14 mouse cellular contexts compared by ENCODE assay signal in genomic region chr3:88208226-88208720, GRCm38 (mm10). TPM values are rescaled to one million over a fixed set of nuclear protein-coding genes. Genes with fewer than 3 reads are reported as not detected.
DNase-seq lines count a peak whose midpoint lies in the region; ATAC-seq and TF ChIP-seq lines count a peak whose summit lies in the region.
"Had no signal": no experiment of that assay in that cellular context is flagged by ENCODE, and none has a peak within 500 bp of the region (broad histone marks: within the 10 kb centered on the region; RNA-seq: fewer than 3 reads in every experiment).

No protein-coding gene starts in this region.

- no peak for TF ChIP-seq CTCF in cortical plate, adult 2 months (IDR thresholded peaks at IDR 0.05; ENCODE audit: extremely low read depth, insufficient read depth, low read length)
- no peak for TF ChIP-seq CTCF in midbrain, postnatal 0 days (IDR thresholded peaks at IDR 0.05)

- peak overlapping the region; percentile 64 for H3K4me2 ChIP-seq in hindbrain, embryonic 12.5 days (replicated peaks)
- H3K4me2 ChIP-seq in midbrain, postnatal 0 days (ENCODE audit: low read depth, low read length, poor library complexity, severe bottlenecking) = peak overlapping the region; percentile 68
- H3K4me2 ChIP-seq: kidney, embryonic 15.5 days; liver, embryonic 12.5 days had no signal

- H3K9ac ChIP-seq in hindbrain, embryonic 12.5 days = peak overlapping the region; percentile 89
- peak overlapping the region; percentile 68 for H3K9ac ChIP-seq in midbrain, postnatal 0 days (replicated peaks; ENCODE audit: low read length, poor library complexity, severe bottlenecking)
- H3K9ac ChIP-seq: kidney, embryonic 15.5 days; liver, embryonic 12.5 days had no signal

- peak overlapping the region; percentile 90 for H3K4me3 ChIP-seq in cortical plate, adult 2 months (ENCODE audit: insufficient read depth, low read length)
- peak overlapping the region; percentile 58 for H3K4me3 ChIP-seq in hindbrain, embryonic 12.5 days
- H3K4me3 ChIP-seq in midbrain, postnatal 0 days (ENCODE audit: low read depth, low read length) = peak overlapping the region; percentile 54
- H3K4me3 ChIP-seq: kidney, embryonic 15.5 days; liver, embryonic 12.5 days had no signal

- no peak for ATAC-seq in frontal cortex, adult (ENCODE audit: low TSS enrichment)
- ATAC-seq in hindbrain, embryonic 12.5 days (ENCODE audit: low FRiP score) = no peak
- ATAC-seq in midbrain, postnatal 0 days (ENCODE audit: low FRiP score) = no peak
- ATAC-seq: liver, embryonic 12.5 days had no signal

- peaks cover 95% of the 10 kb centered on the region for H3K27me3 ChIP-seq in hindbrain, embryonic 12.5 days
- H3K27me3 ChIP-seq in midbrain, postnatal 0 days (ENCODE audit: insufficient read depth, low read length) = 0 out of 2 replicates have a peak, but pooled peaks cover 13% of the 10 kb centered on the region

- peak; percentile 11 to 17 for DNase-seq in frontal cortex, postnatal 36 days (ENCODE audit: low spot score in 2 of 2)
- DNase-seq in midbrain, postnatal 0 days (ENCODE audit: low spot score) = peak; percentile 28
- no peak for DNase-seq in thymus, adult 18-20 months
- no peak for DNase-seq in heart, postnatal 25 days (ENCODE audit: low spot score)
- DNase-seq in heart, adult 9 months (ENCODE audit: low spot score in 2 of 2) = no peak
- DNase-seq: adrenal gland, adult 2 months; gastrocnemius, postnatal 25 days; heart, postnatal 4 days had no signal

- 0 out of 2 replicates have a peak, but pooled peaks cover 2% of the 10 kb centered on the region for H3K36me3 ChIP-seq in hindbrain, embryonic 12.5 days
- H3K36me3 ChIP-seq in midbrain, postnatal 0 days (ENCODE audit: insufficient read depth, low read length) = no peaks in the 10 kb centered on the region
- H3K36me3 ChIP-seq: kidney, embryonic 15.5 days; liver, embryonic 12.5 days had no signal

- H3K9me3 ChIP-seq in hindbrain, embryonic 12.5 days (replicated peaks) = no peaks in the 10 kb centered on the region
- no peaks in the 10 kb centered on the region for H3K9me3 ChIP-seq in midbrain, postnatal 0 days (ENCODE audit: low read length)
- H3K9me3 ChIP-seq: kidney, embryonic 15.5 days; liver, embryonic 12.5 days had no signal

- TF ChIP-seq POLR2A in cortical plate, adult 2 months (IDR thresholded peaks at IDR 0.05; ENCODE audit: extremely low read depth, insufficient read depth, low read length) = no peak

- H3K27ac ChIP-seq in cortical plate, adult 2 months (ENCODE audit: insufficient read depth, low read length) = peak overlapping the region; percentile 49; the same call in 1 of the 2 replicates
- H3K27ac ChIP-seq in hindbrain, embryonic 12.5 days = peak overlapping the region; percentile 97
- H3K27ac ChIP-seq in midbrain, postnatal 0 days (ENCODE audit: low read depth, low read length) = peak overlapping the region; percentile 93
- H3K27ac ChIP-seq: kidney, embryonic 15.5 days; liver, embryonic 12.5 days had no signal

- intact Hi-C loops in heart, postnatal 25 days (cut with DNase I) = no loop called here

- H3K4me1 ChIP-seq in cortical plate, adult 2 months (ENCODE audit: control insufficient read depth, insufficient read depth, low read length) = peaks cover 9% of the 10 kb centered on the region
- peaks cover 47% of the 10 kb centered on the region for H3K4me1 ChIP-seq in hindbrain, embryonic 12.5 days
- H3K4me1 ChIP-seq in midbrain, postnatal 0 days (ENCODE audit: insufficient read depth, low read length) = peaks cover 3% of the 10 kb centered on the region; the same call in 1 of the 2 replicates

- WGBS in hindbrain, embryonic 12.5 days = 2% methylated on average over 3 of the region's 3 CpGs
- WGBS in midbrain, postnatal 0 days = 13% methylated on average over 3 of the region's 3 CpGs

RNA-seq across cellular contexts. Expression of gene Rhbg, which starts 46.2 kb away (rescaled TPM):
- not detected in 2 replicates for polyA plus RNA-seq in cortical plate, adult 2 months (2012; rRNA removed)
- polyA plus RNA-seq in hindbrain, embryonic 12.5 days (2016; fragmentation: Nextera tagmentation; extraction: Ambion mirVana) = 0.23 and 0.25 TPM in 2 replicates
- 0.94 and 1.0 TPM in 2 replicates for total RNA-seq in midbrain, postnatal 0 days (2014; rRNA removed)
- 0.21 and 0.41 TPM in 2 replicates for polyA plus RNA-seq in midbrain, postnatal 0 days (2015; fragmentation: Nextera tagmentation; extraction: Ambion mirVana)
- total RNA-seq in heart, postnatal 25 days (2021) = not detected
- total RNA-seq: gastrocnemius, postnatal 25 days; heart, postnatal 4 days; neutrophil, adult 5-6 weeks had no signal

Comparison
In these comparisons a context has a peak if more than half of its experiments do, and no peak if none do; other contexts are left out.
1. DNase-seq: peak in frontal cortex, postnatal 36 days (2 of 2) and midbrain, postnatal 0 days (single experiment); none in thymus, adult 18-20 months (0 of 2), heart, postnatal 25 days (single experiment) and heart, adult 9 months (0 of 2).
2. Peak in every context shown above with its lines, with median percentiles within 50 percentile points of each other: H3K27ac ChIP-seq and H3K4me3 ChIP-seq.